Mouse (Mus musculus) heart, embryonic 13.5 days (tissue): Measurements from ENCODE around the gene St6galnac3. TPM values are rescaled to one million over a fixed set of nuclear protein-coding genes. Genes with fewer than 3 reads are reported as not detected.
A peak's percentile ranks its signal among the peaks of the same experiment; 100 is the strongest.
"Not testable (repeated sequence)": the region's sequence is repeated elsewhere in the genome, so short reads cannot be mapped to it uniquely, and the experiment has no call there.

Source experiments
- ATAC-seq: fragments of 200-750 bp; cut with Nextera tagmentation; 2 replicates; pipeline ENCODE4 v1.8.0; 2017; ENCODE audit warnings: moderate TSS enrichment; ENCODE audit not compliant: insufficient number of reproducible peaks, low FRiP score, low TSS enrichment; ENCODE audit errors: extremely low read depth
- H3K27ac ChIP-seq: fragments of 300-500 bp; sonication (generic); replicated peaks from 2 replicates; pipeline ENCODE4 v1.5.1; 2015; ENCODE audit warnings: moderate library complexity, mild to moderate bottlenecking, inconsistent platforms
- H3K27me3 ChIP-seq: fragments of 300-500 bp; sonication (generic); replicated peaks from 2 replicates; pipeline ENCODE4 v1.6.1; 2015; ENCODE audit warnings: mild to moderate bottlenecking, inconsistent platforms
- H3K36me3 ChIP-seq: fragments of 300-500 bp; sonication (generic); 2 replicates; pipeline ENCODE4 v1.6.1; 2015; ENCODE audit warnings: mild to moderate bottlenecking, inconsistent platforms
- H3K4me1 ChIP-seq: fragments of 300-500 bp; sonication (generic); 2 replicates; pipeline ENCODE4 v1.6.1; 2015; ENCODE audit warnings: inconsistent platforms
- H3K4me2 ChIP-seq: fragments of 300-500 bp; sonication (generic); 2 replicates; pipeline ENCODE4 v1.6.1; 2015; ENCODE audit warnings: inconsistent platforms, mild to moderate bottlenecking, moderate library complexity
- H3K4me3 ChIP-seq: fragments of 300-500 bp; sonication (generic); 2 replicates; pipeline ENCODE4 v1.5.1; 2015; ENCODE audit warnings: moderate library complexity, mild to moderate bottlenecking, inconsistent platforms
- H3K9ac ChIP-seq: fragments of 300-500 bp; sonication (generic); 2 replicates; pipeline ENCODE4 v1.6.1; 2015; ENCODE audit warnings: inconsistent platforms, mild to moderate bottlenecking, moderate library complexity
- H3K9me3 ChIP-seq: fragments of 300-500 bp; sonication (generic); 2 replicates; pipeline ENCODE4 v1.6.1; 2016; ENCODE audit warnings: inconsistent platforms
- WGBS: fragments of 180-500 bp; shearing (Covaris S2); methylation state at CpG from one replicate; pipeline ENCODE4 v1.1.7; 2015; ENCODE audit warnings: mixed read lengths; 5-methylcytosine and 5-hydroxymethylcytosine counted together
- polyA plus RNA-seq: library from polyadenylated mRNA; unstranded; fragments of >200 nt; fragmentation: Nextera tagmentation; extraction: Ambion mirVana; gene quantifications from 2 replicates; pipeline ENCODE4 v1.2.1, GENCODE M21; 2015

Gene St6galnac3
- 21.7 and 24.8 TPM in 2 replicates for polyA plus RNA-seq

GRCm38 (mm10) chr3:153724701-153725668, at the start of gene St6galnac3:
Gene St6galnac3, minus strand, starts transcription at chr3:153725174.
- WGBS, result 2% methylated on average over 56 of the region's 56 CpGs
- H3K4me2 ChIP-seq, result peak within 1 kb of the TSS; percentile 95
- ATAC-seq, result peak; percentile 95
- peak within 1 kb of the TSS; percentile 76 for H3K4me3 ChIP-seq
- H3K36me3 ChIP-seq, result no peaks in the 10 kb centered on the region
- peaks cover 35% of the 10 kb centered on the region for H3K4me1 ChIP-seq
- peak within 1 kb of the TSS; percentile 75 for H3K27ac ChIP-seq
- peaks cover 20% of the 10 kb centered on the region for H3K27me3 ChIP-seq
- peak within 1 kb of the TSS; percentile 86 for H3K9ac ChIP-seq
- no peaks in the 10 kb centered on the region for H3K9me3 ChIP-seq

GRCm38 (mm10) chr3:153774568-153774967, 49.6 kb upstream of the St6galnac3 start:
- no peak overlapping the region for H3K4me3 ChIP-seq
- no peak overlapping the region for H3K27ac ChIP-seq
- H3K4me1 ChIP-seq, result peaks cover 15% of the 10 kb centered on the region
- H3K36me3 ChIP-seq, result no peaks in the 10 kb centered on the region
- no peaks in the 10 kb centered on the region for H3K9me3 ChIP-seq
- 75% methylated on average over 3 of the region's 3 CpGs for WGBS
- no peak overlapping the region for H3K4me2 ChIP-seq
- no peak for ATAC-seq
- H3K9ac ChIP-seq, result no peak overlapping the region
- peaks cover 29% of the 10 kb centered on the region for H3K27me3 ChIP-seq

- ATAC-seq, result no peak
- no peak overlapping the region for H3K27ac ChIP-seq
- H3K4me1 ChIP-seq, result peaks cover 8% of the 10 kb centered on the region; the same call in 1 of the 2 replicates
- 0 out of 2 replicates have a peak, but pooled peaks cover 5% of the 10 kb centered on the region for H3K9me3 ChIP-seq
- no peak overlapping the region for H3K4me2 ChIP-seq
- no peak overlapping the region for H3K4me3 ChIP-seq
- peaks cover 26% of the 10 kb centered on the region for H3K27me3 ChIP-seq
- no peaks in the 10 kb centered on the region for H3K36me3 ChIP-seq
- H3K9ac ChIP-seq, result no peak overlapping the region
- 45% methylated on average over 4 of the region's 4 CpGs for WGBS
These were observed 46.5 kb upstream of the St6galnac3 start for GRCm38 (mm10) chr3:153771479-153771878.

GRCm38 (mm10) chr3:153770573-153770972, 45.6 kb upstream of the St6galnac3 start:
- Histone ChIP-seq H3K9me3 (0 out of 2 replicates have a peak, but pooled peaks cover 5% of the 10 kb centered on the region), H3K27ac (no peak overlapping the region), H3K27me3 (peaks cover 26% of the 10 kb centered on the region), H3K9ac (no peak overlapping the region), H3K4me2 (no peak overlapping the region), H3K36me3 (no peaks in the 10 kb centered on the region), H3K4me3 (no peak overlapping the region), H3K4me1 (peaks cover 8% of the 10 kb centered on the region; the same call in 1 of the 2 replicates)
- no peak for ATAC-seq
- 61% methylated on average over 7 of the region's 7 CpGs for WGBS

GRCm38 (mm10) chr3:153769220-153769619, 44.2 kb upstream of the St6galnac3 start:
- ATAC-seq, result no peak
- WGBS, result 76% methylated on average over 5 of the region's 5 CpGs
- no peak overlapping the region for H3K4me2 ChIP-seq

GRCm38 (mm10) chr3:153765171-153765570, 40.2 kb upstream of the St6galnac3 start:
- no peaks in the 10 kb centered on the region for H3K27me3 ChIP-seq
- H3K9ac ChIP-seq, result no peak overlapping the region
- H3K27ac ChIP-seq, result no peak overlapping the region
- no peak for ATAC-seq
- no peak overlapping the region for H3K4me2 ChIP-seq
- no peak overlapping the region for H3K4me3 ChIP-seq
- H3K9me3 ChIP-seq, result 0 out of 2 replicates have a peak, but pooled peaks cover 5% of the 10 kb centered on the region
- peaks cover 31% of the 10 kb centered on the region; the same call in 1 of the 2 replicates for H3K4me1 ChIP-seq
- no peaks in the 10 kb centered on the region for H3K36me3 ChIP-seq

More at GRCm38 (mm10) chr3:153769220-153769619, 44.2 kb upstream of the St6galnac3 start:
- no peaks in the 10 kb centered on the region for H3K36me3 ChIP-seq
- no peak overlapping the region for H3K27ac ChIP-seq
- H3K9ac ChIP-seq, result no peak overlapping the region
- peaks cover 12% of the 10 kb centered on the region; the same call in 1 of the 2 replicates for H3K4me1 ChIP-seq
- 0 out of 2 replicates have a peak, but pooled peaks cover 5% of the 10 kb centered on the region for H3K9me3 ChIP-seq
- peaks cover 26% of the 10 kb centered on the region for H3K27me3 ChIP-seq
- no peak overlapping the region for H3K4me3 ChIP-seq

GRCm38 (mm10) chr3:153764760-153765159, 39.8 kb upstream of the St6galnac3 start:
- Histone ChIP-seq H3K4me3 (no peak overlapping the region), H3K27ac (no peak overlapping the region), H3K36me3 (no peaks in the 10 kb centered on the region), H3K4me1 (peaks cover 31% of the 10 kb centered on the region; the same call in 1 of the 2 replicates), H3K4me2 (no peak overlapping the region), H3K9ac (no peak overlapping the region), H3K27me3 (no peaks in the 10 kb centered on the region), H3K9me3 (0 out of 2 replicates have a peak, but pooled peaks cover 5% of the 10 kb centered on the region)
- 46% methylated on average over 5 of the region's 5 CpGs for WGBS
- no peak for ATAC-seq

- no peak for ATAC-seq
- peaks cover 58% of the 10 kb centered on the region for H3K4me1 ChIP-seq
- H3K27me3 ChIP-seq, result no peaks in the 10 kb centered on the region
- H3K36me3 ChIP-seq, result no peaks in the 10 kb centered on the region
- no peak overlapping the region for H3K9ac ChIP-seq
- no peak overlapping the region for H3K4me2 ChIP-seq
- H3K4me3 ChIP-seq, result no peak overlapping the region
- H3K9me3 ChIP-seq, result no peaks in the 10 kb centered on the region
- WGBS, result 81% methylated on average over 17 of the region's 17 CpGs
- H3K27ac ChIP-seq, result no peak overlapping the region
These were observed 36.2 kb upstream of the St6galnac3 start for GRCm38 (mm10) chr3:153761171-153761570.

- Histone ChIP-seq H3K4me1 (peaks cover 65% of the 10 kb centered on the region), H3K36me3 (no peaks in the 10 kb centered on the region), H3K4me3 (no peak overlapping the region), H3K27me3 (no peaks in the 10 kb centered on the region), H3K9ac (no peak overlapping the region), H3K27ac (peak overlapping the region; percentile 13; the same call in 1 of the 2 replicates), H3K4me2 (no peak overlapping the region), H3K9me3 (no peaks in the 10 kb centered on the region)
- no peak for ATAC-seq
These were observed 34.3 kb upstream of the St6galnac3 start for GRCm38 (mm10) chr3:153759269-153759668.

- no peaks in the 10 kb centered on the region for H3K9me3 ChIP-seq
- no peaks in the 10 kb centered on the region for H3K36me3 ChIP-seq
- H3K4me3 ChIP-seq, result no peak overlapping the region
- 86% methylated on average over 2 of the region's 2 CpGs for WGBS
- no peak overlapping the region for H3K27ac ChIP-seq
- peaks cover 51% of the 10 kb centered on the region for H3K4me1 ChIP-seq
- H3K27me3 ChIP-seq, result no peaks in the 10 kb centered on the region
- no peak overlapping the region for H3K4me2 ChIP-seq
- no peak for ATAC-seq
- no peak overlapping the region for H3K9ac ChIP-seq
These were observed 31.6 kb upstream of the St6galnac3 start for GRCm38 (mm10) chr3:153756500-153756996.

- 61% methylated on average over 14 of the region's 14 CpGs for WGBS
- not testable (repeated sequence) for H3K36me3 ChIP-seq, H3K4me2 ChIP-seq, H3K9ac ChIP-seq, ATAC-seq, H3K27me3 ChIP-seq, H3K4me3 ChIP-seq, H3K9me3 ChIP-seq
- Histone ChIP-seq H3K4me1 (peaks cover 46% of the 10 kb centered on the region), H3K27ac (0 out of 2 replicates have a peak overlapping the region, but pooled peaks have one; percentile 12)
These were observed 30.9 kb upstream of the St6galnac3 start for GRCm38 (mm10) chr3:153755785-153756326.
